Mouse (Mus musculus): ENCODE results near the gene Acss1.

DNA sequence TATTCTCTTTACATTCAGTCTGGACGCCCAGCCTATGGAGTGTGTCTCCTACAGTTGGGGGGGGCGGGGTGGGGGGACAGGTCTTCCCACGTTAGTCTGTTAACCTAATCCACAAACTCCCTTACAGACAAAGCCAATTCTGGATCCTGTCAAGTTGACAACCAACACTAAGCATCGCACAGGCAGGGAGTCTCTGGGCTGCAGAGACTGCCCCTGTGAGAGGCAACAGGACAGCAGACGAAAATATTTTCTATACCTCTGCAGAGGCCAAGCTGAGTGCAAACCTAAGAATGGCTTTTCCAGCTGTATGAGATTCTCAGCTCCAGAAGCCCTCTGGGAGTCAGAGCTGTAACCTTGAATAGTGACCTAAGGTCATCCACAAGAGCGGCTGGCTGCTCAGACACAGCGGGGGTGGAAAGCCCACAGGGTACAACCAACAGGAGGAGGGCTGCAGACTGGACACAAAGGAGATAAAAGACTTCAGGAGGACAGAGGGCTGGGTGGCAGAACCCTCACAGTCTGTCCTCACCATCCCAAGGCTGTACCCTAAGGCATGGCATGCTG lies 17.7 kb downstream of the Acss1 start:
- TF ChIP-seq POLR2A (IDR thresholded peaks at IDR 0.05; ENCODE audit: low read depth, low read length) = no peak
- no peak for TF ChIP-seq CTCF (IDR thresholded peaks at IDR 0.05; ENCODE audit: extremely low read depth, insufficient read length, insufficient replicate concordance, low read depth, low read length)
